Comparison of ENCODE assay signal across 22 mouse cellular contexts in the genomic region with DNA sequence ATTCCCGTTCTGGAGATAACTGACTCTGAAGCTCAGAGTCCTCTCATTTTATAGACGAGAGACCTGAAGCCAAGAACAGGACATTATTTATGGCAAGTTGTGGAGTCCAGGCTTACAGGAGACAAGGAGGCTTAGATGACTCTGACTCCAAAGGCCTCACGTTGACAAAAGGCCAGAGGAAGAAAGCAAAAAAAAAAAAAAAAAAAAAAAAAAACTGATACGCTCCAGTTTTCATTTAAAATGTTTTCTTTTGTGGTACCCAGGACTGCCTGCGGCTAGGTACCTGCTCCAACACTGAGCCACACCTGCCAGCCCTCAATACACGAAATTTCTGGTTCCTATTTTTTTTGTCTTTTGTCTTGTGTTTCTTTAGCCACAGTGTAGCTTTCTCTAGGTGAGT. TPM values are rescaled to one million over a fixed set of nuclear protein-coding genes. Genes with fewer than 3 reads are reported as not detected.
DNase-seq lines count a peak whose midpoint lies in the region; ATAC-seq and TF ChIP-seq lines count a peak whose summit lies in the region.
"Had no signal": no experiment of that assay in that cellular context is flagged by ENCODE, and none has a peak within 500 bp of the region (broad histone marks: within the 10 kb centered on the region; RNA-seq: fewer than 3 reads in every experiment).

No protein-coding gene starts in this region.

- peak overlapping the region; percentile 66 for H3K27ac ChIP-seq in heart, embryonic 16.5 days (ENCODE audit: low read length)
- no peak overlapping the region for H3K27ac ChIP-seq in heart, adult 2 months
- H3K27ac ChIP-seq in CH12.LX (ENCODE audit: insufficient read depth, low read depth): peak overlapping the region; percentile 55; the same call in 1 of the 2 replicates
- peak overlapping the region; percentile 77 for H3K27ac ChIP-seq in bone marrow macrophage, adult 2 months (ENCODE audit: insufficient read depth, low read depth, low read length)
- no peak overlapping the region for H3K27ac ChIP-seq in liver, embryonic 14.5 days
- H3K27ac ChIP-seq in midbrain, embryonic 14.5 days (replicated peaks; ENCODE audit: low read depth, low read length): no peak overlapping the region
- H3K27ac ChIP-seq in midbrain, embryonic 11.5 days (ENCODE audit: low read depth, low read length): no peak overlapping the region
- H3K27ac ChIP-seq: embryonic facial prominence, embryonic 15.5 days; forebrain, embryonic 10.5 days; hindbrain, postnatal 0 days; limb, embryonic 15.5 days; midbrain, embryonic 13.5 days; neural tube, embryonic 15.5 days had no signal

- intact Hi-C loops in heart, adult 2 months (cut with DNase I): no loop called here

- no peak for TF ChIP-seq CTCF in heart, adult 2 months (IDR thresholded peaks at IDR 0.05)
- TF ChIP-seq CTCF in CH12.LX (conservative IDR thresholded peaks at IDR 0.05 in 1 of 2, IDR thresholded peaks at IDR 0.05 in 1 of 2; ENCODE audit: low read depth in 2 of 2, low read length in 2 of 2): no peak
- TF ChIP-seq CTCF in bone marrow macrophage, adult 2 months (IDR thresholded peaks at IDR 0.05; ENCODE audit: low read depth, low read length): no peak
- no peak for TF ChIP-seq CTCF in liver, embryonic 14.5 days (IDR thresholded peaks at IDR 0.05; ENCODE audit: low read depth)

- H3K36me3 ChIP-seq in heart, embryonic 16.5 days (ENCODE audit: control insufficient read depth, insufficient read depth): no peaks in the 10 kb centered on the region
- H3K36me3 ChIP-seq in heart, adult 2 months (ENCODE audit: control insufficient read depth, insufficient read depth, low read length): no peaks in the 10 kb centered on the region
- H3K36me3 ChIP-seq in CH12.LX (replicated peaks in 1 of 2; ENCODE audit: control insufficient read depth in 1 of 2, insufficient read depth in 1 of 2, low read length in 1 of 2): peaks cover 0 to 20% of the 10 kb centered on the region in 2 experiments
- H3K36me3 ChIP-seq in liver, embryonic 14.5 days (replicated peaks; ENCODE audit: control insufficient read depth, insufficient read depth, low read depth): no peaks in the 10 kb centered on the region
- no peaks in the 10 kb centered on the region for H3K36me3 ChIP-seq in midbrain, embryonic 14.5 days (ENCODE audit: control insufficient read depth, insufficient read depth, low read length)
- no peaks in the 10 kb centered on the region for H3K36me3 ChIP-seq in midbrain, embryonic 11.5 days (ENCODE audit: control insufficient read depth, insufficient read depth, low read length)
- H3K36me3 ChIP-seq: embryonic facial prominence, embryonic 15.5 days; forebrain, embryonic 10.5 days; limb, embryonic 15.5 days; midbrain, embryonic 13.5 days; neural tube, embryonic 15.5 days had no signal

- no peaks in the 10 kb centered on the region for H3K27me3 ChIP-seq in heart, embryonic 16.5 days (ENCODE audit: control insufficient read depth, insufficient read depth, low read length)
- no peaks in the 10 kb centered on the region for H3K27me3 ChIP-seq in heart, adult 2 months (ENCODE audit: control insufficient read depth, insufficient read depth, low read length)
- H3K27me3 ChIP-seq in CH12.LX (replicated peaks): no peaks in the 10 kb centered on the region
- H3K27me3 ChIP-seq in liver, embryonic 14.5 days (ENCODE audit: control insufficient read depth, insufficient read depth, low read length): no peaks in the 10 kb centered on the region
- H3K27me3 ChIP-seq in midbrain, embryonic 14.5 days (ENCODE audit: control insufficient read depth, insufficient read depth, low read length): no peaks in the 10 kb centered on the region
- no peaks in the 10 kb centered on the region for H3K27me3 ChIP-seq in midbrain, embryonic 11.5 days (ENCODE audit: control insufficient read depth, insufficient read depth, low read length)
- H3K27me3 ChIP-seq: embryonic facial prominence, embryonic 15.5 days; midbrain, embryonic 13.5 days had no signal

- TF ChIP-seq RAD21 in CH12.LX (IDR thresholded peaks at IDR 0.05; ENCODE audit: low read depth, low read length): no peak

- no peak for TF ChIP-seq EP300 in heart, adult 2 months (IDR thresholded peaks at IDR 0.05; ENCODE audit: insufficient read depth, low read depth, low read length)
- 0 out of 2 replicates have a peak, but pooled peaks have one; percentile 9 for TF ChIP-seq EP300 in CH12.LX (IDR thresholded peaks at IDR 0.05; ENCODE audit: low read length)
- no peak for TF ChIP-seq EP300 in liver, embryonic 14.5 days (IDR thresholded peaks at IDR 0.05; ENCODE audit: low read depth)

- peaks cover 8% of the 10 kb centered on the region; the same call in 1 of the 2 replicates for H3K4me1 ChIP-seq in heart, embryonic 16.5 days (ENCODE audit: control insufficient read depth, insufficient read depth, low read length)
- H3K4me1 ChIP-seq in heart, adult 2 months (ENCODE audit: control insufficient read depth, insufficient read depth, low read length): peaks cover 2% of the 10 kb centered on the region
- peaks cover 23 to 82% of the 10 kb centered on the region in 2 experiments for H3K4me1 ChIP-seq in CH12.LX (ENCODE audit: control insufficient read depth in 1 of 2, insufficient read depth in 2 of 2)
- peaks cover 56% of the 10 kb centered on the region for H3K4me1 ChIP-seq in bone marrow macrophage, adult 2 months (ENCODE audit: control insufficient read depth, insufficient read depth, low read length)
- peaks cover 0 to 48% of the 10 kb centered on the region in 2 experiments for H3K4me1 ChIP-seq in liver, embryonic 14.5 days (replicated peaks; ENCODE audit: control insufficient read depth in 2 of 2, insufficient read depth in 2 of 2, low read length in 1 of 2)
- peaks cover 6% of the 10 kb centered on the region; the same call in 1 of the 2 replicates for H3K4me1 ChIP-seq in midbrain, embryonic 14.5 days (ENCODE audit: control insufficient read depth, insufficient read depth, low read length)
- H3K4me1 ChIP-seq in midbrain, embryonic 11.5 days (ENCODE audit: control insufficient read depth, insufficient read depth, low read length): no peaks in the 10 kb centered on the region; the same call in 1 of the 2 replicates

- in situ Hi-C loops in CH12.LX (cut with MboI; ENCODE audit: low pct_ligation_motif_present, low pct_unique_long_range_greater_than_20kb, low sequenced_read_pairs): no loop called here

- 48% methylated on average over 6 of the region's 6 CpGs for WGBS in heart, embryonic 16.5 days
- 48% methylated on average over 6 of the region's 6 CpGs for WGBS in heart, adult 2 months
- 31% methylated on average over 6 of the region's 6 CpGs for WGBS in liver, embryonic 14.5 days (ENCODE audit: insufficient replicate concordance)
- 61% methylated on average over 6 of the region's 6 CpGs for WGBS in midbrain, embryonic 14.5 days
- 67% methylated on average over 6 of the region's 6 CpGs for WGBS in midbrain, embryonic 11.5 days

- dilution Hi-C loops in CH12.LX (cut with MboI; ENCODE audit: extremely low pct_ligation_motif_present, extremely low pct_unique_long_range_greater_than_20kb, low sequenced_read_pairs): no loop called here

- H3K9me3 ChIP-seq in heart, embryonic 16.5 days (replicated peaks; ENCODE audit: control insufficient read depth, low read length): no peaks in the 10 kb centered on the region
- H3K9me3 ChIP-seq in CH12.LX (replicated peaks; ENCODE audit: low read length): no peaks in the 10 kb centered on the region
- no peaks in the 10 kb centered on the region for H3K9me3 ChIP-seq in liver, embryonic 14.5 days (ENCODE audit: control insufficient read depth, low read length)
- no peaks in the 10 kb centered on the region for H3K9me3 ChIP-seq in midbrain, embryonic 14.5 days (ENCODE audit: control insufficient read depth, low read length)
- H3K9me3 ChIP-seq in midbrain, embryonic 11.5 days (ENCODE audit: control insufficient read depth, low read length): no peaks in the 10 kb centered on the region
- H3K9me3 ChIP-seq: embryonic facial prominence, embryonic 15.5 days; limb, embryonic 15.5 days; midbrain, embryonic 13.5 days; neural tube, embryonic 15.5 days had no signal

- no peak for ATAC-seq in heart, embryonic 16.5 days (replicated peaks; ENCODE audit: extremely low read depth, insufficient read depth, low FRiP score)
- no peak for ATAC-seq in liver, embryonic 14.5 days (ENCODE audit: insufficient read depth)
- no peak for ATAC-seq in midbrain, embryonic 14.5 days (ENCODE audit: low FRiP score, low TSS enrichment)
- ATAC-seq in midbrain, embryonic 11.5 days (ENCODE audit: low FRiP score): no peak
- ATAC-seq: hindbrain, postnatal 0 days; midbrain, embryonic 13.5 days had no signal

- H3K79me2 ChIP-seq in heart, adult 2 months (replicated peaks; ENCODE audit: control insufficient read depth, insufficient read depth, low read length): no peaks in the 10 kb centered on the region
- H3K79me2 ChIP-seq in CH12.LX (replicated peaks; ENCODE audit: control insufficient read depth, extremely low read depth, insufficient read depth, poor library complexity, severe bottlenecking): peaks cover 49% of the 10 kb centered on the region

- peak overlapping the region; percentile 17; the same call in 1 of the 2 replicates for H3K4me3 ChIP-seq in heart, embryonic 16.5 days (ENCODE audit: low read length)
- H3K4me3 ChIP-seq in heart, adult 2 months: no peak overlapping the region
- H3K4me3 ChIP-seq in CH12.LX (replicated peaks in 1 of 3; ENCODE audit: low read depth in 2 of 3, low read length in 2 of 3, poor library complexity in 1 of 3): peak overlapping the region; percentile 61 to 96 (median 84)
- peak overlapping the region; percentile 34 for H3K4me3 ChIP-seq in bone marrow macrophage, adult 2 months (ENCODE audit: insufficient read depth, low read length)
- H3K4me3 ChIP-seq in liver, embryonic 14.5 days (ENCODE audit: insufficient read depth in 1 of 2, low read depth in 2 of 2, low read length in 2 of 2): peak overlapping the region; percentile 1 to 17; a peak in 2 of 4 replicates
- H3K4me3 ChIP-seq in midbrain, embryonic 14.5 days (replicated peaks; ENCODE audit: low read depth, low read length): no peak overlapping the region
- H3K4me3 ChIP-seq in midbrain, embryonic 11.5 days (ENCODE audit: low read depth, low read length): no peak overlapping the region
- H3K4me3 ChIP-seq: embryonic facial prominence, embryonic 15.5 days; forebrain, embryonic 10.5 days; limb, embryonic 15.5 days; midbrain, embryonic 13.5 days; myocyte; neural tube, embryonic 15.5 days had no signal

- H3K9ac ChIP-seq in heart, embryonic 16.5 days (ENCODE audit: low read length): peak overlapping the region; percentile 11; the same call in 1 of the 2 replicates
- H3K9ac ChIP-seq in heart, adult 2 months (ENCODE audit: low read depth, low read length): no peak overlapping the region
- peak overlapping the region; percentile 85 for H3K9ac ChIP-seq in CH12.LX (ENCODE audit: insufficient read depth, low read depth)
- no peak overlapping the region for H3K9ac ChIP-seq in liver, embryonic 14.5 days (replicated peaks)
- no peak overlapping the region for H3K9ac ChIP-seq in midbrain, embryonic 14.5 days (replicated peaks; ENCODE audit: low read length)
- H3K9ac ChIP-seq in midbrain, embryonic 11.5 days (ENCODE audit: low read length): no peak overlapping the region
- H3K9ac ChIP-seq: embryonic facial prominence, embryonic 15.5 days; limb, embryonic 15.5 days; midbrain, embryonic 13.5 days; neural tube, embryonic 15.5 days had no signal

- peak overlapping the region; percentile 29 for H3K4me2 ChIP-seq in heart, embryonic 16.5 days (ENCODE audit: low read depth, low read length)
- peak overlapping the region; percentile 64 for H3K4me2 ChIP-seq in CH12.LX (ENCODE audit: insufficient read depth, low read depth, poor library complexity, severe bottlenecking)
- peak overlapping the region; percentile 1 for H3K4me2 ChIP-seq in liver, embryonic 14.5 days (ENCODE audit: low read depth)
- no peak overlapping the region for H3K4me2 ChIP-seq in midbrain, embryonic 14.5 days (ENCODE audit: low read length)
- H3K4me2 ChIP-seq in midbrain, embryonic 11.5 days: no peak overlapping the region
- H3K4me2 ChIP-seq: embryonic facial prominence, embryonic 15.5 days; limb, embryonic 15.5 days; midbrain, embryonic 13.5 days; neural tube, embryonic 15.5 days had no signal

- TF ChIP-seq POLR2A in heart, adult 2 months (IDR thresholded peaks at IDR 0.05; ENCODE audit: insufficient read depth, low read depth, low read length): no peak
- no peak for TF ChIP-seq POLR2A in CH12.LX (IDR thresholded peaks at IDR 0.05; ENCODE audit: low read depth, low read length)
- TF ChIP-seq POLR2A in bone marrow macrophage, adult 2 months (IDR thresholded peaks at IDR 0.05; ENCODE audit: borderline replicate concordance, low read depth, low read length): no peak

- DNase-seq in heart, adult 2 months: no peak
- no peak for DNase-seq in CH12.LX (ENCODE audit: extremely low read depth)
- no peak for DNase-seq in liver, embryonic 14.5 days (ENCODE audit: low read depth in 3 of 3, low spot score in 3 of 3)
- DNase-seq in right cerebral cortex, adult 2 months (ENCODE audit: low spot score in 2 of 2): no peak
- no peak for DNase-seq in midbrain, embryonic 14.5 days
- DNase-seq in midbrain, embryonic 11.5 days (ENCODE audit: low spot score, missing footprints): no peak
- DNase-seq: cerebellum, postnatal 14 days; embryo, embryonic 11 days; gastrocnemius, postnatal 25 days; heart, postnatal 10 days; lung, postnatal 36 days; right cerebral cortex, postnatal 4 days had no signal

RNA-seq across cellular contexts. Expression of gene Bin2, which starts 1.9 kb away (rescaled TPM):
- 5.9 and 13.3 TPM in 2 replicates for polyA plus RNA-seq in heart, embryonic 16.5 days (2015; fragmentation: Nextera tagmentation; extraction: Ambion mirVana)
- 1 to 10 TPM; 1.6 to 2.0 TPM for total RNA-seq in heart, adult 2 months (2021)
- polyA plus RNA-seq in heart, adult 2 months (2012; rRNA removed): 1.3 and 3.0 TPM in 2 replicates
- total RNA-seq in CH12.LX (2012; rRNA removed) (60.4 and 64.8 TPM in 2 replicates), CH12.LX (2014; rRNA removed) (49.2 and 51.4 TPM in 2 replicates)
- polyA plus RNA-seq in CH12.LX (2012; ENCODE audit: insufficient read length, low read depth): 72.8 and 89.9 TPM in 2 replicates
- 132 and 135 TPM in 2 replicates for polyA plus RNA-seq in bone marrow macrophage, adult 2 months (2012; ENCODE audit: insufficient read depth, insufficient read length, missing spikeins)
- polyA plus RNA-seq in liver, embryonic 14.5 days (2012; rRNA removed): 16.5 and 17.5 TPM in 2 replicates
- 12.7 and 15.2 TPM in 2 replicates for polyA plus RNA-seq in liver, embryonic 14.5 days (2014; fragmentation: Nextera tagmentation; extraction: Ambion mirVana)
- 0.61 and 1.8 TPM in 2 replicates for polyA plus RNA-seq in midbrain, embryonic 14.5 days (2014; fragmentation: Nextera tagmentation; extraction: Ambion mirVana)
- 3.4 TPM in 2 replicates for polyA plus RNA-seq in midbrain, embryonic 11.5 days (2014; fragmentation: Nextera tagmentation; extraction: Ambion mirVana)
- polyA plus RNA-seq: C2C12, myocyte had no signal

RNA-seq across cellular contexts. Expression of gene Cela1, which starts 20.3 kb away (rescaled TPM):
- polyA plus RNA-seq in heart, embryonic 16.5 days (2015; fragmentation: Nextera tagmentation; extraction: Ambion mirVana): 3.3 and 3.5 TPM in 2 replicates
- 1 to 10 TPM in 1 of 2 experiments, under 1 TPM in 1; 0.78 to 1.0 TPM for total RNA-seq in heart, adult 2 months (2021)
- polyA plus RNA-seq in heart, adult 2 months (2012; rRNA removed): 1.3 and 1.7 TPM in 2 replicates
- 4.8 and 5.1 TPM in 2 replicates for total RNA-seq in CH12.LX (2012; rRNA removed)
- 1.3 and 1.8 TPM in 2 replicates for total RNA-seq in CH12.LX (2014; rRNA removed)
- polyA plus RNA-seq in CH12.LX (2012; ENCODE audit: insufficient read length, low read depth): 3.3 TPM in 2 replicates
- polyA plus RNA-seq in bone marrow macrophage, adult 2 months (2012; ENCODE audit: insufficient read depth, insufficient read length, missing spikeins): 4.9 and 5.1 TPM in 2 replicates
- 8.1 and 9.5 TPM in 2 replicates for polyA plus RNA-seq in liver, embryonic 14.5 days (2012; rRNA removed)
- 11.5 and 13.8 TPM in 2 replicates for polyA plus RNA-seq in liver, embryonic 14.5 days (2014; fragmentation: Nextera tagmentation; extraction: Ambion mirVana)
- polyA plus RNA-seq in midbrain, embryonic 14.5 days (2014; fragmentation: Nextera tagmentation; extraction: Ambion mirVana): 0.74 TPM in 1 of 2 replicates, not detected in the other
- 1.1 and 1.4 TPM in 2 replicates for polyA plus RNA-seq in midbrain, embryonic 11.5 days (2014; fragmentation: Nextera tagmentation; extraction: Ambion mirVana)
- total RNA-seq: gastrocnemius, postnatal 25 days had no signal

RNA-seq across cellular contexts. Expression of gene Smagp, which starts 30.7 kb away (rescaled TPM):
- polyA plus RNA-seq in heart, embryonic 16.5 days (2015; fragmentation: Nextera tagmentation; extraction: Ambion mirVana): 16.9 and 17.2 TPM in 2 replicates
- 10 to 100 TPM; 11.6 to 12.9 TPM for total RNA-seq in heart, adult 2 months (2021)
- polyA plus RNA-seq in heart, adult 2 months (2012; rRNA removed): 19.5 and 21.1 TPM in 2 replicates
- total RNA-seq in CH12.LX (2012; rRNA removed): 4.9 and 7.0 TPM in 2 replicates
- 0.55 and 1.3 TPM in 2 replicates for total RNA-seq in CH12.LX (2014; rRNA removed)
- polyA plus RNA-seq in CH12.LX (2012; ENCODE audit: insufficient read length, low read depth): 3.2 and 4.8 TPM in 2 replicates
- polyA plus RNA-seq in bone marrow macrophage, adult 2 months (2012; ENCODE audit: insufficient read depth, insufficient read length, missing spikeins): 94.1 and 103 TPM in 2 replicates
- 7.3 TPM in 2 replicates for polyA plus RNA-seq in liver, embryonic 14.5 days (2012; rRNA removed)
- polyA plus RNA-seq in liver, embryonic 14.5 days (2014; fragmentation: Nextera tagmentation; extraction: Ambion mirVana): 6.8 and 7.0 TPM in 2 replicates
- 0.78 and 3.6 TPM in 2 replicates for polyA plus RNA-seq in midbrain, embryonic 14.5 days (2014; fragmentation: Nextera tagmentation; extraction: Ambion mirVana)
- 3.8 and 3.9 TPM in 2 replicates for polyA plus RNA-seq in midbrain, embryonic 11.5 days (2014; fragmentation: Nextera tagmentation; extraction: Ambion mirVana)

RNA-seq across cellular contexts. Expression of gene Dazap2, which starts 52.3 kb away (rescaled TPM):
- polyA plus RNA-seq in heart, embryonic 16.5 days (2015; fragmentation: Nextera tagmentation; extraction: Ambion mirVana): 223 and 247 TPM in 2 replicates
- 100 to 1,000 TPM; 157 to 180 TPM for total RNA-seq in heart, adult 2 months (2021)
- polyA plus RNA-seq in heart, adult 2 months (2012; rRNA removed): 486 and 542 TPM in 2 replicates
- total RNA-seq in CH12.LX (2012; rRNA removed): 56.0 and 63.8 TPM in 2 replicates
- total RNA-seq in CH12.LX (2014; rRNA removed): 139 and 159 TPM in 2 replicates
- polyA plus RNA-seq in CH12.LX (2012; ENCODE audit: insufficient read length, low read depth): 160 and 213 TPM in 2 replicates
- polyA plus RNA-seq in bone marrow macrophage, adult 2 months (2012; ENCODE audit: insufficient read depth, insufficient read length, missing spikeins): 466 and 503 TPM in 2 replicates
- polyA plus RNA-seq in liver, embryonic 14.5 days (2012; rRNA removed): 104 and 107 TPM in 2 replicates
- 178 and 182 TPM in 2 replicates for polyA plus RNA-seq in liver, embryonic 14.5 days (2014; fragmentation: Nextera tagmentation; extraction: Ambion mirVana)
- polyA plus RNA-seq in midbrain, embryonic 14.5 days (2014; fragmentation: Nextera tagmentation; extraction: Ambion mirVana): 139 and 171 TPM in 2 replicates
- 258 and 272 TPM in 2 replicates for polyA plus RNA-seq in midbrain, embryonic 11.5 days (2014; fragmentation: Nextera tagmentation; extraction: Ambion mirVana)

Comparison
In these comparisons a context has a peak if more than half of its experiments do, and no peak if none do; other contexts are left out.
1. H3K27ac ChIP-seq: peak in heart, embryonic 16.5 days (single experiment), CH12.LX (single experiment) and bone marrow macrophage, adult 2 months (single experiment); none in heart, adult 2 months (single experiment), liver, embryonic 14.5 days (single experiment), midbrain, embryonic 14.5 days (single experiment) and midbrain, embryonic 11.5 days (single experiment).
2. H3K4me3 ChIP-seq: peak in heart, embryonic 16.5 days (single experiment), CH12.LX (3 of 3), bone marrow macrophage, adult 2 months (single experiment) and liver, embryonic 14.5 days (2 of 2); none in heart, adult 2 months (single experiment), midbrain, embryonic 14.5 days (single experiment) and midbrain, embryonic 11.5 days (single experiment).
3. H3K9ac ChIP-seq: peak in heart, embryonic 16.5 days (single experiment) and CH12.LX (single experiment); none in heart, adult 2 months (single experiment), liver, embryonic 14.5 days (single experiment), midbrain, embryonic 14.5 days (single experiment) and midbrain, embryonic 11.5 days (single experiment).
4. H3K4me2 ChIP-seq: peak in heart, embryonic 16.5 days (single experiment), CH12.LX (single experiment) and liver, embryonic 14.5 days (single experiment); none in midbrain, embryonic 14.5 days (single experiment) and midbrain, embryonic 11.5 days (single experiment).